Mouse (Mus musculus): ENCODE measurements around the gene Plpp2. TPM values are rescaled to one million over a fixed set of nuclear protein-coding genes. Genes with fewer than 3 reads are reported as not detected.

Gene Plpp2
- polyA plus RNA-seq, 1 experiment from 2014 or later: 7.9 TPM

- peaks cover 6% of the 10 kb centered on the region; the same call in 1 of the 2 replicates for H3K36me3 ChIP-seq
- ATAC-seq (replicated peaks; ENCODE audit: insufficient number of reproducible peaks, insufficient read depth, low FRiP score, low read depth): no peak
- no peaks in the 10 kb centered on the region for H3K9me3 ChIP-seq (replicated peaks)
- no peak overlapping the region for H3K4me3 ChIP-seq
- H3K9ac ChIP-seq: no peak overlapping the region
- no peak overlapping the region for H3K27ac ChIP-seq
- no peaks in the 10 kb centered on the region for H3K27me3 ChIP-seq
- 71% methylated on average over 6 of the region's 6 CpGs for whole genome bisulfite sequencing
- H3K4me2 ChIP-seq: no peak overlapping the region
- no peaks in the 10 kb centered on the region; the same call in 1 of the 2 replicates for H3K4me1 ChIP-seq (replicated peaks)
These were observed 6.1 kb downstream of the Plpp2 start for GRCm38 (mm10) chr10:79527453-79527845.

- Histone ChIP-seq H3K27ac (no peak overlapping the region), H3K4me3 (no peak overlapping the region), H3K4me1 (replicated peaks) (no peaks in the 10 kb centered on the region), H3K4me2 (no peak overlapping the region), H3K27me3 (no peaks in the 10 kb centered on the region), H3K9me3 (replicated peaks) (no peaks in the 10 kb centered on the region), H3K9ac (no peak overlapping the region), H3K36me3 (peaks cover 6% of the 10 kb centered on the region; the same call in 1 of the 2 replicates)
- no peak for ATAC-seq (replicated peaks; ENCODE audit: insufficient number of reproducible peaks, insufficient read depth, low FRiP score, low read depth)
- 88% methylated on average over 12 of the region's 12 CpGs for WGBS
These were observed 6.7 kb downstream of the Plpp2 start for GRCm38 (mm10) chr10:79526661-79527452.

- H3K27ac ChIP-seq: no peak overlapping the region
- H3K36me3 ChIP-seq: peaks cover 6% of the 10 kb centered on the region; the same call in 1 of the 2 replicates
- H3K4me2 ChIP-seq: no peak overlapping the region
- H3K4me1 ChIP-seq (replicated peaks): no peaks in the 10 kb centered on the region
- ATAC-seq (replicated peaks; ENCODE audit: insufficient number of reproducible peaks, insufficient read depth, low FRiP score, low read depth): no peak
- WGBS: 85% methylated on average over 8 of the region's 8 CpGs
- no peak overlapping the region for H3K4me3 ChIP-seq
- H3K27me3 ChIP-seq: no peaks in the 10 kb centered on the region
- no peaks in the 10 kb centered on the region for H3K9me3 ChIP-seq (replicated peaks)
- no peak overlapping the region for H3K9ac ChIP-seq
These were observed 7.9 kb downstream of the Plpp2 start for GRCm38 (mm10) chr10:79525456-79526325.

GRCm38 (mm10) chr10:79524433-79524832 is 9.2 kb downstream of the Plpp2 start:
- Histone ChIP-seq H3K9ac (no peak overlapping the region), H3K4me3 (no peak overlapping the region), H3K36me3 (peaks cover 6% of the 10 kb centered on the region; the same call in 1 of the 2 replicates), H3K27ac (no peak overlapping the region), H3K4me2 (no peak overlapping the region), H3K9me3 (replicated peaks) (no peaks in the 10 kb centered on the region), H3K4me1 (replicated peaks) (peaks cover 3% of the 10 kb centered on the region; the same call in 1 of the 2 replicates), H3K27me3 (no peaks in the 10 kb centered on the region)
- WGBS: 78% methylated on average over 1 of the region's 1 CpGs
- ATAC-seq (replicated peaks; ENCODE audit: insufficient number of reproducible peaks, insufficient read depth, low FRiP score, low read depth): no peak

GRCm38 (mm10) chr10:79506709-79507108 is 26.9 kb downstream of the Plpp2 start:
- no peak for ATAC-seq (replicated peaks; ENCODE audit: insufficient number of reproducible peaks, insufficient read depth, low FRiP score, low read depth)
- 78% methylated on average over 2 of the region's 2 CpGs for WGBS
- Histone ChIP-seq H3K36me3 (no peaks in the 10 kb centered on the region), H3K4me3 (no peak overlapping the region), H3K4me2 (no peak overlapping the region), H3K9ac (no peak overlapping the region), H3K27me3 (no peaks in the 10 kb centered on the region), H3K27ac (no peak overlapping the region), H3K9me3 (replicated peaks) (no peaks in the 10 kb centered on the region), H3K4me1 (replicated peaks) (no peaks in the 10 kb centered on the region)

GRCm38 (mm10) chr10:79502830-79503644 is 30.6 kb downstream of the Plpp2 start:
- Histone ChIP-seq H3K4me1 (replicated peaks) (no peaks in the 10 kb centered on the region), H3K4me2 (no peak overlapping the region), H3K4me3 (no peak overlapping the region), H3K27me3 (no peaks in the 10 kb centered on the region), H3K9me3 (replicated peaks) (no peaks in the 10 kb centered on the region), H3K27ac (no peak overlapping the region), H3K36me3 (no peaks in the 10 kb centered on the region), H3K9ac (no peak overlapping the region)
- 66% methylated on average over 6 of the region's 6 CpGs for WGBS
- ATAC-seq (replicated peaks; ENCODE audit: insufficient number of reproducible peaks, insufficient read depth, low FRiP score, low read depth): no peak

GRCm38 (mm10) chr10:79496701-79497288 is 36.8 kb downstream of the Plpp2 start:
- Histone ChIP-seq H3K27ac (no peak overlapping the region), H3K4me3 (no peak overlapping the region), H3K27me3 (no peaks in the 10 kb centered on the region), H3K9me3 (replicated peaks) (no peaks in the 10 kb centered on the region), H3K4me1 (replicated peaks) (no peaks in the 10 kb centered on the region), H3K9ac (no peak overlapping the region), H3K4me2 (no peak overlapping the region), H3K36me3 (no peaks in the 10 kb centered on the region)
- WGBS: 50% methylated on average over 2 of the region's 2 CpGs
- no peak for ATAC-seq (replicated peaks; ENCODE audit: insufficient number of reproducible peaks, insufficient read depth, low FRiP score, low read depth)

GRCm38 (mm10) chr10:79495886-79496285 is 37.7 kb downstream of the Plpp2 start:
- Histone ChIP-seq H3K27ac (no peak overlapping the region), H3K27me3 (no peaks in the 10 kb centered on the region), H3K9ac (no peak overlapping the region), H3K4me1 (replicated peaks) (no peaks in the 10 kb centered on the region), H3K4me3 (no peak overlapping the region), H3K9me3 (replicated peaks) (no peaks in the 10 kb centered on the region), H3K36me3 (no peaks in the 10 kb centered on the region), H3K4me2 (no peak overlapping the region)
- WGBS: 60% methylated on average over 3 of the region's 3 CpGs
- no peak for ATAC-seq (replicated peaks; ENCODE audit: insufficient number of reproducible peaks, insufficient read depth, low FRiP score, low read depth)
